Mouse (Mus musculus): ENCODE results near the gene Dnajb2. TPM values are rescaled to one million over a fixed set of nuclear protein-coding genes. Genes with fewer than 3 reads are reported as not detected.

The Dnajb2 gene
- 10 to 100 TPM in 1 of 2 experiments, 1 to 10 TPM in 1; 8.7 to 11.0 TPM for total RNA-seq (2023)

GRCm38 (mm10) chr1:75236117-75237050, at the start of gene Dnajb2:
TSS of gene Dnajb2 (plus strand) at chr1:75236406.

GRCm38 (mm10) chr1:75191622-75192402, 44.4 kb upstream of the Dnajb2 start, which contains the start of the genes Ankzf1 and Atg9a:
TSS of gene Ankzf1 (plus strand) at chr1:75192151.
TSS of gene Atg9a (minus strand) at chr1:75192196.

GRCm38 (mm10) chr1:75210136-75211087, 25.8 kb upstream of the Dnajb2 start, which contains the start of the genes Glb1l and Stk16:
TSS of gene Glb1l (minus strand) at chr1:75210813.
TSS of gene Stk16 (plus strand) at chr1:75210838.

GRCm38 (mm10) chr1:75219531-75219930, 16.7 kb upstream of the Dnajb2 start, which contains the start of gene Tuba4a:
TSS of gene Tuba4a (minus strand) at chr1:75219865.

GRCm38 (mm10) chr1:75231664-75232152, 4.5 kb upstream of the Dnajb2 start, which contains the start of gene A630095N17Rik:
TSS of gene A630095N17Rik (minus strand) at chr1:75232102.

GRCm38 (mm10) chr1:75264091-75264880, 28.1 kb downstream of the Dnajb2 start, which contains the start of gene Ptprn:
TSS of gene Ptprn (minus strand) at chr1:75264502.

GRCm38 (mm10) chr1:75278228-75278627, 42.0 kb downstream of the Dnajb2 start, which contains the start of gene Resp18:
TSS of gene Resp18 (minus strand) at chr1:75278415.

Other genes starting within 250 kb of the Dnajb2 start
- 10 to 100 TPM in 1 of 2 experiments, 1 to 10 TPM in 1; 7.5 to 10.2 TPM for gene Nhej1, start 111.2 kb upstream of the Dnajb2 start, total RNA-seq (2023)
- gene Slc23a3, start 102.5 kb upstream of the Dnajb2 start, total RNA-seq (2023) = 1 to 10 TPM; 1.2 to 1.5 TPM
- 100 to 1,000 TPM; 103 to 115 TPM for gene Cnppd1, start 93.7 kb upstream of the Dnajb2 start, total RNA-seq (2023)
- gene Retreg2, start 93.6 kb upstream of the Dnajb2 start, total RNA-seq (2023) = 10 to 100 TPM; 64.6 to 70.8 TPM
- 10 to 100 TPM; 52.0 to 63.6 TPM for gene Zfand2b, start 67.8 kb upstream of the Dnajb2 start, total RNA-seq (2023)
- gene Abcb6, start 56.0 kb upstream of the Dnajb2 start, total RNA-seq (2023) = 1 to 10 TPM; 6.7 TPM
- 10 to 100 TPM; 18.8 to 20.0 TPM for gene Ankzf1, start 44.3 kb upstream of the Dnajb2 start, total RNA-seq (2023)
- 10 to 100 TPM; 69.0 to 69.1 TPM for gene Atg9a, start 44.2 kb upstream of the Dnajb2 start, total RNA-seq (2023)
- gene Glb1l, start 25.6 kb upstream of the Dnajb2 start, total RNA-seq (2023) = 10 to 100 TPM; 18.7 to 22.2 TPM
- gene Stk16, start 25.6 kb upstream of the Dnajb2 start, total RNA-seq (2023) = 100 to 1,000 TPM; 127 to 139 TPM
- gene Tuba4a, start 16.5 kb upstream of the Dnajb2 start, total RNA-seq (2023) = 100 to 1,000 TPM; 415 to 449 TPM
- gene A630095N17Rik, start 4.3 kb upstream of the Dnajb2 start, total RNA-seq (2023) = not detected
- gene Ptprn, start 28.1 kb downstream of the Dnajb2 start, total RNA-seq (2023) = not detected
- not detected for gene Resp18, start 42.0 kb downstream of the Dnajb2 start, total RNA-seq (2023)
- 10 to 100 TPM; 27.7 to 32.2 TPM for gene Dnpep, start 81.6 kb downstream of the Dnajb2 start, total RNA-seq (2023)
- under 1 TPM; 0.16 to 0.31 TPM for gene Des, start 123.9 kb downstream of the Dnajb2 start, total RNA-seq (2023)
- not detected for gene Speg, start 138.9 kb downstream of the Dnajb2 start, total RNA-seq (2023)
- gene Gmppa, start 199.5 kb downstream of the Dnajb2 start, total RNA-seq (2023) = 10 to 100 TPM; 38.8 to 46.6 TPM
- gene Asic4, start 214.0 kb downstream of the Dnajb2 start, total RNA-seq (2023) = not detected
- gene Chpf, start 242.9 kb downstream of the Dnajb2 start, total RNA-seq (2023) = 1 to 10 TPM in 1 of 2 experiments, under 1 TPM in 1; 0.84 to 1.1 TPM
- gene Tmem198, start 243.1 kb downstream of the Dnajb2 start, total RNA-seq (2023) = under 1 TPM in 1 of 2 experiments, not detected in 1; 0.62 TPM